Mouse (Mus musculus): ENCODE data around the gene Fibcd1. TPM values are rescaled to one million over a fixed set of nuclear protein-coding genes. Genes with fewer than 3 reads are reported as not detected.
A peak's percentile ranks its signal among the peaks of the same experiment; 100 is the strongest.

Fibcd1 gene
- polyA plus RNA-seq, 1 experiment from 2014 or later = 0.91 TPM

- H3K4me3 ChIP-seq (ENCODE audit: low read depth, low read length) = no peak overlapping the region
- H3K27ac ChIP-seq (ENCODE audit: low read depth, low read length) = no peak overlapping the region
- H3K9ac ChIP-seq (ENCODE audit: low read depth, low read length) = no peak overlapping the region
- peaks cover 39% of the 10 kb centered on the region for H3K27me3 ChIP-seq (ENCODE audit: control insufficient read depth, insufficient read depth, low read length)
- DNase-seq (ENCODE audit: low spot score) = peak; percentile 40
- H3K4me1 ChIP-seq (replicated peaks; ENCODE audit: control insufficient read depth, insufficient read depth, low read length) = peaks cover 15% of the 10 kb centered on the region
- no peak overlapping the region for H3K4me2 ChIP-seq (replicated peaks; ENCODE audit: low read depth, low read length)
- ATAC-seq (ENCODE audit: low FRiP score) = no peak
- H3K9me3 ChIP-seq (ENCODE audit: control insufficient read depth, low read length) = no peaks in the 10 kb centered on the region
- 17% methylated on average over 6 of the region's 6 CpGs for WGBS
- H3K36me3 ChIP-seq (ENCODE audit: control insufficient read depth, insufficient read depth, low read length) = no peaks in the 10 kb centered on the region
Observed at GRCm38 (mm10) chr2:31847908-31848307, 2.1 kb upstream of the Fibcd1 start.

DNA sequence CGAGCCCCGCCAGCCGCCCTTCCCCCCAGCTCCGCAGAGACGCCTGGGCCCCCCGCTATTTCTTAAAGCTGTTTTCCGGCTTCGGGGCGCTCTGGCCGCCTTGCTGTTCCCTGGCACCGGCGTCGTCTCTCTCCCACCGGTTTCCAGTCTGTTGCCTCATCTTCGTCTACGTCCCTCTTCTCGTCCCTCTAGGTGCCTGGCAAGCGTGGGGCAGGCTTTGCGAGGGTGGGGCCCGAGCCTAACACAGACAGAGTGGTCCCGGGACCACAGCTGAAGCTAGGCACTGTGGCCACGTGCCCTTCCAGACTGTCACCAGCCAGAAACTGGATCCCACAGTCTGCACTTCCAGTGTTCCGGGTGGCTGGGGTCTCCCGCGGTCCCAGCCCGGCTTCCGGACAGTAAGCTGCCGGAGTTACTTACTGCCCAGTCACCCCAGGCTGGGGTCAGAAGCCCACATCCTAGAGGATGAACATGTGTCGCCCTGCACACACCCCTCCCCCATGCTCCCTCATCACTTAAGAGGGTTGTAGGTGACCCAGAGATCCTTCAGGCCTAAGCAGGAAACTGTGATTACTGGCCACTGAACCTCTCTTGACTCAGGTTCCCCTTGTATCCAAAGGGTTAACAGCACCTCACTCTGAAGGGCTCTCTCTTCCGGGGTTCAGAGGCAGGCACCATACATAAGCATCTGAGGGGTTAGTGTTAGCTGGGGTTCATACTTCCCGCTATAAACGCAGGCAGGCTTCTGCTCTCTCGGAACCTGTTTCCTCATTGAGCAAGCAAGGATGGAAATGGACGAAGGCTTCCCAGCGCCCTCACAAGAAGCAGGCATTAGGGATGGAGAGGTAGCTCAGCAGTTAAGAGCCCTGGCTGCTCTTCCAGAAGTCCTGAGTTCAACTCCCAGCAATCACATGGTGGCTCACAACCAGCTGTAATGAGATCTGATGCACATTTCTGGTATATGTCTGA is 1.2 kb upstream of the Fibcd1 start:
- Histone ChIP-seq H3K36me3 (ENCODE audit: control insufficient read depth, insufficient read depth, low read length) (no peaks in the 10 kb centered on the region), H3K27ac (ENCODE audit: low read depth, low read length) (no peak overlapping the region), H3K9ac (ENCODE audit: low read depth, low read length) (peak overlapping the region; percentile 56; the same call in 1 of the 2 replicates), H3K9me3 (ENCODE audit: control insufficient read depth, low read length) (no peaks in the 10 kb centered on the region), H3K4me1 (replicated peaks; ENCODE audit: control insufficient read depth, insufficient read depth, low read length) (peaks cover 15% of the 10 kb centered on the region), H3K4me3 (ENCODE audit: low read depth, low read length) (peak overlapping the region; percentile 46), H3K4me2 (replicated peaks; ENCODE audit: low read depth, low read length) (peak overlapping the region; percentile 94), H3K27me3 (ENCODE audit: control insufficient read depth, insufficient read depth, low read length) (peaks cover 39% of the 10 kb centered on the region)
- ATAC-seq (ENCODE audit: low FRiP score) (no peak), DNase-seq (ENCODE audit: low spot score) (peak; percentile 55)
- WGBS = 4% methylated on average over 35 of the region's 35 CpGs

- H3K36me3 ChIP-seq (ENCODE audit: control insufficient read depth, insufficient read depth, low read length) = no peaks in the 10 kb centered on the region
- H3K4me1 ChIP-seq (replicated peaks; ENCODE audit: control insufficient read depth, insufficient read depth, low read length) = peaks cover 15% of the 10 kb centered on the region
- H3K27me3 ChIP-seq (ENCODE audit: control insufficient read depth, insufficient read depth, low read length) = peaks cover 39% of the 10 kb centered on the region
- ATAC-seq (ENCODE audit: low FRiP score) (no peak), DNase-seq (ENCODE audit: low spot score) (no peak)
- H3K4me3 ChIP-seq (ENCODE audit: low read depth, low read length) = peak overlapping the region; percentile 46
- H3K9ac ChIP-seq (ENCODE audit: low read depth, low read length) = peak overlapping the region; percentile 56; the same call in 1 of the 2 replicates
- H3K9me3 ChIP-seq (ENCODE audit: control insufficient read depth, low read length) = no peaks in the 10 kb centered on the region
- no peak overlapping the region for H3K27ac ChIP-seq (ENCODE audit: low read depth, low read length)
- peak overlapping the region; percentile 94 for H3K4me2 ChIP-seq (replicated peaks; ENCODE audit: low read depth, low read length)
- 1% methylated on average over 26 of the region's 26 CpGs for WGBS
Observed at GRCm38 (mm10) chr2:31845512-31845895, 301 bp downstream of the Fibcd1 start.

GRCm38 (mm10) chr2:31844729-31845136 is 1.1 kb downstream of the Fibcd1 start:
- WGBS = 2% methylated on average over 10 of the region's 10 CpGs
- Histone ChIP-seq H3K4me3 (ENCODE audit: low read depth, low read length) (0 out of 2 replicates have a peak overlapping the region, but pooled peaks have one; percentile 6), H3K9ac (ENCODE audit: low read depth, low read length) (no peak overlapping the region), H3K27me3 (ENCODE audit: control insufficient read depth, insufficient read depth, low read length) (peaks cover 39% of the 10 kb centered on the region), H3K4me2 (replicated peaks; ENCODE audit: low read depth, low read length) (no peak overlapping the region), H3K4me1 (replicated peaks; ENCODE audit: control insufficient read depth, insufficient read depth, low read length) (peaks cover 13% of the 10 kb centered on the region), H3K27ac (ENCODE audit: low read depth, low read length) (no peak overlapping the region), H3K9me3 (ENCODE audit: control insufficient read depth, low read length) (no peaks in the 10 kb centered on the region), H3K36me3 (ENCODE audit: control insufficient read depth, insufficient read depth, low read length) (no peaks in the 10 kb centered on the region)
- DNase-seq (ENCODE audit: low spot score) (peak; percentile 41), ATAC-seq (ENCODE audit: low FRiP score) (peak; percentile 74; the same call in 1 of the 2 replicates)

- DNase-seq (ENCODE audit: low spot score) = no peak
- no peak overlapping the region for H3K4me3 ChIP-seq (ENCODE audit: low read depth, low read length)
- ATAC-seq (ENCODE audit: low FRiP score) = no peak
- 48% methylated on average over 1 of the region's 1 CpGs for WGBS
- peaks cover 4% of the 10 kb centered on the region for H3K27me3 ChIP-seq (ENCODE audit: control insufficient read depth, insufficient read depth, low read length)
- H3K4me1 ChIP-seq (replicated peaks; ENCODE audit: control insufficient read depth, insufficient read depth, low read length) = peaks cover 3% of the 10 kb centered on the region; the same call in 1 of the 2 replicates
- no peak overlapping the region for H3K4me2 ChIP-seq (replicated peaks; ENCODE audit: low read depth, low read length)
- no peaks in the 10 kb centered on the region for H3K36me3 ChIP-seq (ENCODE audit: control insufficient read depth, insufficient read depth, low read length)
- H3K9ac ChIP-seq (ENCODE audit: low read depth, low read length) = no peak overlapping the region
- no peaks in the 10 kb centered on the region for H3K9me3 ChIP-seq (ENCODE audit: control insufficient read depth, low read length)
- no peak overlapping the region for H3K27ac ChIP-seq (ENCODE audit: low read depth, low read length)
Observed at GRCm38 (mm10) chr2:31838868-31839267, 6.9 kb downstream of the Fibcd1 start.

- Histone ChIP-seq H3K27ac (ENCODE audit: low read depth, low read length) (no peak overlapping the region), H3K27me3 (ENCODE audit: control insufficient read depth, insufficient read depth, low read length) (no peaks in the 10 kb centered on the region; the same call in 1 of the 2 replicates), H3K4me2 (replicated peaks; ENCODE audit: low read depth, low read length) (no peak overlapping the region), H3K9me3 (ENCODE audit: control insufficient read depth, low read length) (no peaks in the 10 kb centered on the region), H3K4me1 (replicated peaks; ENCODE audit: control insufficient read depth, insufficient read depth, low read length) (peaks cover 3% of the 10 kb centered on the region; the same call in 1 of the 2 replicates), H3K36me3 (ENCODE audit: control insufficient read depth, insufficient read depth, low read length) (no peaks in the 10 kb centered on the region), H3K4me3 (ENCODE audit: low read depth, low read length) (no peak overlapping the region), H3K9ac (ENCODE audit: low read depth, low read length) (no peak overlapping the region)
- no peak for ATAC-seq (ENCODE audit: low FRiP score)
- DNase-seq (ENCODE audit: low spot score) = no peak
- WGBS = 32% methylated on average over 6 of the region's 6 CpGs
Observed at GRCm38 (mm10) chr2:31836985-31837384, 8.8 kb downstream of the Fibcd1 start.

GRCm38 (mm10) chr2:31836091-31836490 is 9.7 kb downstream of the Fibcd1 start:
- WGBS = 58% methylated on average over 10 of the region's 10 CpGs
- no peaks in the 10 kb centered on the region for H3K9me3 ChIP-seq (ENCODE audit: control insufficient read depth, low read length)
- H3K27me3 ChIP-seq (ENCODE audit: control insufficient read depth, insufficient read depth, low read length) = no peaks in the 10 kb centered on the region; the same call in 1 of the 2 replicates
- H3K4me1 ChIP-seq (replicated peaks; ENCODE audit: control insufficient read depth, insufficient read depth, low read length) = peaks cover 3% of the 10 kb centered on the region; the same call in 1 of the 2 replicates
- no peak overlapping the region for H3K4me3 ChIP-seq (ENCODE audit: low read depth, low read length)
- no peaks in the 10 kb centered on the region for H3K36me3 ChIP-seq (ENCODE audit: control insufficient read depth, insufficient read depth, low read length)
- no peak overlapping the region for H3K9ac ChIP-seq (ENCODE audit: low read depth, low read length)
- ATAC-seq (ENCODE audit: low FRiP score) = no peak
- no peak overlapping the region for H3K27ac ChIP-seq (ENCODE audit: low read depth, low read length)
- DNase-seq (ENCODE audit: low spot score) = no peak
- no peak overlapping the region for H3K4me2 ChIP-seq (replicated peaks; ENCODE audit: low read depth, low read length)

DNA sequence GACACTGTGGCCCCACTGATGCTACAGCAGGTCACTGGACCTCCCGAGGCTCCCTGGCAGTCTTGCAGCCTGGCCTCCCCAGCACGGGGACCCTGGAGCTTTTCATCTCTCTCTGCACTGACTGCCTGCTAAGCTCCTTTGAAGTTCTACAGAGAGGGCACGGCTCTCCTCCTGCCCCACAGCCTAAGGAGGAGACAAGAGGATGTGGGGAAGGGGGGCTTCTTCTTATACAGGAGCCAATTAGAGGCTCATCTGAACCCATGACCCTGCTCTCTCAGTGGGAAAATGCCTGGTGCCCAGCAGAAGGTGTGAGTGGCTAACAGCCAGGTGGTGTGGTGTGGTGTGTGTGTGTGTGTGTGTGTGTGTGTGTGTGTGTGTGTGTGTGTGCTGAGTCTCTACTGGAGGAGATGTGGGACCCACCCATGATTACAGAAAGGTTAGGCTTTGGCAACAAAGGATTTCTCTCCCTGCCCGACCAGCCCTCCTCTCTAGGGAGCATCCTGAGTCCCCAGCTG is 17.4 kb downstream of the Fibcd1 start:
- H3K4me1 ChIP-seq (replicated peaks; ENCODE audit: control insufficient read depth, insufficient read depth, low read length) = 0 out of 2 replicates have a peak, but pooled peaks cover under 1% of the 10 kb centered on the region
- DNase-seq (ENCODE audit: low spot score) (no peak), ATAC-seq (ENCODE audit: low FRiP score) (no peak)
- no peak overlapping the region for H3K9ac ChIP-seq (ENCODE audit: low read depth, low read length)
- no peak overlapping the region for H3K27ac ChIP-seq (ENCODE audit: low read depth, low read length)
- no peaks in the 10 kb centered on the region; the same call in 1 of the 2 replicates for H3K27me3 ChIP-seq (ENCODE audit: control insufficient read depth, insufficient read depth, low read length)
- 26% methylated on average over 4 of the region's 4 CpGs for WGBS
- no peaks in the 10 kb centered on the region for H3K36me3 ChIP-seq (ENCODE audit: control insufficient read depth, insufficient read depth, low read length)
- H3K4me2 ChIP-seq (replicated peaks; ENCODE audit: low read depth, low read length) = no peak overlapping the region
- H3K9me3 ChIP-seq (ENCODE audit: control insufficient read depth, low read length) = no peaks in the 10 kb centered on the region
- H3K4me3 ChIP-seq (ENCODE audit: low read depth, low read length) = no peak overlapping the region
